Mouse (Mus musculus) myocyte (in vitro differentiated cells): ENCODE results near the gene Tpo. TPM values are rescaled to one million over a fixed set of nuclear protein-coding genes. Genes with fewer than 3 reads are reported as not detected.

Source experiments
- H3K27me3 ChIP-seq: one replicate; pipeline ENCODE4 v1.6.1; 2011; ENCODE audit not compliant: control insufficient read depth, insufficient read depth, insufficient read length
- H3K36me3 ChIP-seq: one replicate; pipeline ENCODE4 v1.6.1; 2011; ENCODE audit not compliant: control insufficient read depth, insufficient read depth
- H3K4me2 ChIP-seq: one replicate; pipeline ENCODE4 v1.6.1; 2011; ENCODE audit warnings: low read depth, control low read depth
- H3K4me3 ChIP-seq: one replicate; pipeline ENCODE4 v1.5.1; 2011; ENCODE audit warnings: mild to moderate bottlenecking, control low read depth, moderate library complexity
- H3K79me2 ChIP-seq: one replicate; pipeline ENCODE4 v1.6.1; 2011; ENCODE audit not compliant: control insufficient read depth, insufficient read depth
- H3ac ChIP-seq: one replicate; pipeline ENCODE4 v1.6.1; 2011; ENCODE audit not compliant: control insufficient read depth, insufficient read length
- CEBPB ChIP-seq: IDR thresholded peaks from 2 replicates; pipeline ENCODE4 v1.6.1; 2011; ENCODE audit warnings: mild to moderate bottlenecking, moderate library complexity; ENCODE audit not compliant: poor library complexity, insufficient read depth, severe bottlenecking
- E2F4 ChIP-seq: IDR thresholded peaks from one replicate; pipeline ENCODE4 v1.6.1; 2011; ENCODE audit warnings: mild to moderate bottlenecking, control low read depth, moderate library complexity; ENCODE audit not compliant: insufficient read depth
- MAX ChIP-seq: IDR thresholded peaks from one replicate; pipeline ENCODE4 v1.6.1; 2011; ENCODE audit warnings: low read depth, mild to moderate bottlenecking, control low read depth
- MYOD1 ChIP-seq, 3 experiments: IDR thresholded peaks; one replicate each; pipeline ENCODE4 v1.6.1; 2011; ENCODE audit warnings: control low read depth in 2 of 3, low read depth in 2 of 3, mild to moderate bottlenecking in 2 of 3, moderate library complexity in 1 of 3; ENCODE audit not compliant: insufficient read length in 2 of 3, control insufficient read depth in 1 of 3
- MYOG ChIP-seq, 3 experiments: IDR thresholded peaks; one replicate each; pipeline ENCODE4 v1.6.1; 2011; ENCODE audit warnings: control low read depth in 2 of 3, low read depth in 2 of 3, mild to moderate bottlenecking in 2 of 3; ENCODE audit not compliant: insufficient read length in 2 of 3, control insufficient read depth in 1 of 3, insufficient read depth in 1 of 3
- POLR2A ChIP-seq: IDR thresholded peaks from one replicate; pipeline ENCODE4 v1.6.1; 2011; ENCODE audit warnings: low read depth, mild to moderate bottlenecking, control low read depth, moderate library complexity; ENCODE audit not compliant: insufficient read length
- POLR2AphosphoS2 ChIP-seq: IDR thresholded peaks from one replicate; pipeline ENCODE4 v1.6.1; 2011; ENCODE audit warnings: low read depth, control low read depth; ENCODE audit not compliant: insufficient read length
- REST ChIP-seq: IDR thresholded peaks from one replicate; pipeline ENCODE4 v1.6.1; 2011; ENCODE audit warnings: mild to moderate bottlenecking, control low read depth, moderate library complexity; ENCODE audit not compliant: insufficient read depth, insufficient read length
- SRF ChIP-seq: IDR thresholded peaks from one replicate; pipeline ENCODE4 v1.6.1; 2011; ENCODE audit warnings: low read depth; ENCODE audit not compliant: control insufficient read depth, insufficient read length
- TCF12 ChIP-seq: IDR thresholded peaks from one replicate; pipeline ENCODE4 v1.6.1; 2011; ENCODE audit warnings: mild to moderate bottlenecking, control low read depth; ENCODE audit not compliant: poor library complexity, insufficient read depth, severe bottlenecking
- TCF3 ChIP-seq: IDR thresholded peaks from one replicate; pipeline ENCODE4 v1.6.1; 2011; ENCODE audit warnings: low read depth, control low read depth; ENCODE audit not compliant: insufficient read length
- USF1 ChIP-seq: IDR thresholded peaks from one replicate; pipeline ENCODE4 v1.6.1; 2011; ENCODE audit warnings: low read depth, mild to moderate bottlenecking, control low read depth, moderate library complexity
- polyA plus RNA-seq: library from polyadenylated mRNA; unstranded; fragments of >200 nt; fragmentation: generic; extraction: Trizol; gene quantifications from one replicate; pipeline ENCODE4 v1.2.1, GENCODE M21; 2012; ENCODE audit warnings: missing spikeins

The Tpo gene
- polyA plus RNA-seq, 1 experiment: not detected

DNA sequence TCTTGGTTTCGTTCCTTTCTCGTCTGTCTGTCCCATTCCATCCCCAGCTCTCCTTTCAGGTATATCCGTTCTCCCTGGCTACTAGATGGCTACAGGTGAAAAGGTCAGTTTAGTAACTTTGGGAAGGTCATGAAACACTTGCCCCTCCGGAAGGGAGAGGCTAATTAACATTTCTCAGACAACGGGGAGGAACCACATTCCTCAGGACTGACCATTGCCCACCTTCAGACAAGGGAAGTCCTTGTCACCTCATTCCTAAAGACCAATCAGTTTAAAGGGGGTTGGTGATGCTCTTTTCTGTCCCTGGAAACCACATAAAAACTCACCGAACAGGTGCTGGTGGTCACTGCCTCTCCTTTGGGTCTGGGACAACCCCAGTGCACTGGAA lies 70.3 kb downstream of the Tpo start:
- Histone ChIP-seq H3K79me2 (no peaks in the 10 kb centered on the region), H3K4me3 (no peak overlapping the region), H3ac (no peak overlapping the region), H3K27me3 (no peaks in the 10 kb centered on the region), H3K4me2 (no peak overlapping the region), H3K36me3 (no peaks in the 10 kb centered on the region)
- TF ChIP-seq TCF12 (no peak), POLR2A (no peak)

DNA sequence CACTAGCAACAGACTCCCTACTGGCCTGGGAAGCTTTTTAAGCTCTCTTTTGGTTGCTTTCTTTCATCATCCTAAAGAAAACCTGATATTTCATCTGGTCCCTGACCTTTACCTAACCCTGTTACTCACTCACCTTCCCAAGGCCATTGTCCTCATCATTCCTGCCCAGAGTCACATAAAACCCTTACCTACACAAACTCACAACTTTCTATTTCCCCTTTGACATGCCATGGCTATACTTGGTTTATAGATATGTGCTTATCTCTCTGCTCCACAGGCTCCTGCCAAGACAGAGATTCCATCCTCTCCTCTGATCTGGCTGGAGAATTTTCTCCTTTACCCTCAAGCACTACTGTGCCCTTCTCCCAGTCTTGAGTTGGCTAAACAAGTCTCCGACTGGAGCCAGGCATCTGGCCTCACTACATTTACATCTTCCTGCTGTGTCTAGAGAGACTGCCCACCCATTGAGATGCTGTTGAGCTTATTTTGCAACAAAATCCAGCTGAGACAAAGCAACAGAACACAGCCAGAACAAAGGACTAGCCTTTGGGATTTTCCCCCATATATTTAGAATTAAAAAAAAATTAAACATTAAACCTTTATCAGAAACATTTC lies 70.8 kb downstream of the Tpo start:
- Histone ChIP-seq H3K27me3 (no peaks in the 10 kb centered on the region), H3K79me2 (no peaks in the 10 kb centered on the region), H3K4me3 (no peak overlapping the region), H3K4me2 (no peak overlapping the region), H3ac (no peak overlapping the region), H3K36me3 (no peaks in the 10 kb centered on the region)
- TF ChIP-seq MAX: no peak
- no peak for TF ChIP-seq REST
- TF ChIP-seq CEBPB: no peak
- no peak for TF ChIP-seq POLR2A
- TF ChIP-seq SRF: no peak
- no peak for TF ChIP-seq POLR2AphosphoS2

DNA sequence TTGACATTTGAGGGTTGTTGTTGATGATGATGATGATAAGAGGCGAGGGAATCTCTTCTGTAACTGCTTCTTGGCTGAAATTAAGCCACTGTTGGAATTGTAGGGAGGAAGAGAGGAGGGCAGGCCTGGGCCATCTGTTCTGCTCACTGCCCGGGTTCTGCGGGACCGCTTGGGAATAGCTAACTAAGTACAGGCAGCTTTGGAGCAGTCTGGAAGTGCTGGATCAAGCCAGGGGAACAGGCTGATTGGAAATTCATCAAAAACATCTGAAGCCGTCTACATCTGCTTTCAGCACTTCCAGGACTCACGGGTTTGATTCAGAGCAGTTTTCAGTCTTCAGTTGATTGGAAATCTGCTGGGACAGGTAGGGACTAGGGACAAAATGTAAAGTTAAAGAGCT lies 74.4 kb downstream of the Tpo start:
- no peak overlapping the region for H3K4me3 ChIP-seq
- no peaks in the 10 kb centered on the region for H3K36me3 ChIP-seq
- H3ac ChIP-seq: no peak overlapping the region

DNA sequence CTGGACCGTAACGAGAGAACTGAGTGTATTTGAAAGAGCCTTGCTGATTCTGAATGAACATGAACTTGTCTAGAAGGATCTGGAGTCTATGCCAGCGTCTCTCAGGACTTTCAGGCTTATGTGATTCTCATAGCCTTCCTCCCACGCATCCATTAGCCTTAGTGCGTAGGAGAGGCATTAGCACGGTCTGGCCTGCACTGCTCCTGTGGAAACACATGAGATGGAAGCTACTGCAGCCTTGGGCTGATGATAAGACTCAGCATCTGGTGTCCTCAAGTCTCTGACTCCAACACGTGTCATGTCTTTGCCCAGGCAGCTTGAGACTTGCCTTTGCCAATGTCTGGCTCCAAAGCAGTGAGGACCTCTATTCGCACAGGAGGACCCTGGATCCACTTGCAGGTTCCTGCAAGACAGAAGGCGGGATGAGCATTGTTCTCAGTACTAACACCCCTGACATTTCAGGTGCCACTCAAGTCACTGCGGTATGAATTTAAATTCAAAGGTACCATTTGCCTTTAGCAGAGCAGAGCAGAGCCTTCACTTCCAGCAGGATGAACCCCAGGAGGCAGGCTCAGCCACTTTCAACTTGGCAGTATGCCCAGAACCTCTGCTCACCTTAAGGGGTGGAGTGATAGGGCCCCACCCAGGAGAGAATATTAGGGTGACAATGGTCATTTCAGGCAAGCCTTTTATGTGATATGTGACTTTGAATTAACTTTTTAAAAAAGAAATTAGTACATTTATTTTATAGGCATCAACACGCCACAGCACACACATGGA lies 77.5 kb downstream of the Tpo start:
- no peak overlapping the region for H3K4me3 ChIP-seq
- no peaks in the 10 kb centered on the region for H3K79me2 ChIP-seq
- H3K27me3 ChIP-seq: no peaks in the 10 kb centered on the region
- H3ac ChIP-seq: no peak overlapping the region
- no peak for TF ChIP-seq MAX
- TF ChIP-seq SRF: no peak
- no peak for TF ChIP-seq POLR2A
- no peak for TF ChIP-seq REST
- TF ChIP-seq MYOD1 (IDR thresholded peaks at IDR 0.05; ENCODE audit: control insufficient read depth in 1 of 3, insufficient read length in 2 of 3, low read depth in 2 of 3): no peak
- TF ChIP-seq MYOG (IDR thresholded peaks at IDR 0.05; ENCODE audit: control insufficient read depth in 1 of 3, insufficient read depth in 1 of 3, insufficient read length in 2 of 3, low read depth in 2 of 3): no peak
- TF ChIP-seq USF1: no peak
- no peak for TF ChIP-seq CEBPB
- TF ChIP-seq POLR2AphosphoS2: no peak
- TF ChIP-seq E2F4: no peak
- TF ChIP-seq TCF12: no peak
- no peaks in the 10 kb centered on the region for H3K36me3 ChIP-seq
- H3K4me2 ChIP-seq: no peak overlapping the region

More for the DNA sequence above, 74.4 kb downstream of the Tpo start:
- H3K27me3 ChIP-seq: no peaks in the 10 kb centered on the region
- no peak for TF ChIP-seq SRF
- TF ChIP-seq MYOG (IDR thresholded peaks at IDR 0.05; ENCODE audit: control insufficient read depth in 1 of 3, insufficient read depth in 1 of 3, insufficient read length in 2 of 3, low read depth in 2 of 3): no peak
- TF ChIP-seq MAX: no peak
- no peak for TF ChIP-seq E2F4
- no peak for TF ChIP-seq POLR2A
- no peak for TF ChIP-seq CEBPB
- TF ChIP-seq TCF12: no peak
- TF ChIP-seq USF1: no peak
- no peak for TF ChIP-seq TCF3
- TF ChIP-seq MYOD1 (IDR thresholded peaks at IDR 0.05; ENCODE audit: control insufficient read depth in 1 of 3, insufficient read length in 2 of 3, low read depth in 2 of 3): no peak
- no peak overlapping the region for H3K4me2 ChIP-seq
- H3K79me2 ChIP-seq: no peaks in the 10 kb centered on the region

DNA sequence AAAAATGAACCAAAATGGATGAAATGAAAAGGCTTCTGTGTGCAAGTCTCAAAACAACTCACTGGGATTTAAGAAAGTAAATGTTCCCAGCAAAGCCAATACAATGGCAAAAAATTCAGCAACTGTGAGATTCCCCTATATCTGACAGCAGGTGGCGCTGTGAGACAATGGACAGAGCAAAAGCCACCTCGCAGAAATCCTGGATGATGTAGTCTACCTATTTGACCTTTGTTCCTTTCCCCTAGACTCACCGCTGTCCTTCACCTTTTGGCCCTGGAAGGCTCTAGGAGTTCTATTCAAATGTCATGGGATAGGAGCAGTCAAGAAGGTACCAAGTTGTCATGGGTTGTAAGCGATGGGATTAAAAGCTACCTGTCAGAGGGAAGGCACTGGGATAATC lies 82.2 kb downstream of the Tpo start:
- Histone ChIP-seq H3K79me2 (no peaks in the 10 kb centered on the region), H3K4me3 (no peak overlapping the region), H3K36me3 (no peaks in the 10 kb centered on the region), H3ac (no peak overlapping the region), H3K27me3 (peaks cover 5% of the 10 kb centered on the region), H3K4me2 (no peak overlapping the region)
- TF ChIP-seq TCF12 (no peak), TCF3 (no peak), POLR2A (no peak), E2F4 (no peak), MAX (no peak), USF1 (no peak), CEBPB (no peak)
